Mouse (Mus musculus): Measurements from ENCODE around the gene Ptprg. TPM values are rescaled to one million over a fixed set of nuclear protein-coding genes. Genes with fewer than 3 reads are reported as not detected.

Gene Ptprg
- polyA plus RNA-seq, 1 experiment from 2014 or later, result 47.9 TPM

DNA sequence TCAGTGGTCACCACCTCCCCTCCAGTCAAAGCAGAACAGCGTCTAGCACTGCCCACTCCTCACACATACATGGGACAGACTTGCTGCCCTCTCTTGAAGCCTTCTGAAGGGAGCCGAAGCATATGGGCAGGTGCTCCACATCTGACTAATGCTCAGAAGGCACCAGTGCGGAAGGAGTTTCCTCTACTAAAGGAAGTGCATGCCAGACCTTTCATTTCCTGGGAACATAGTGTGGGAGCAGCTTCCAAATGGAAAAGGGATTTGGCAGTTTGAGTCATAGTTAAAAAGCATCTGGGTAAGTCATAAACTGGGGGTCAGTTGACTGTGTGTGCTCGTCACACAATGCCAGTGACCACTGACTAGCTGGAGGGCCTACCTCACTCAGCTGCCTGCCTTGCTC is 288.3 kb downstream of the Ptprg start:
- no peaks in the 10 kb centered on the region for H3K4me1 ChIP-seq
- no peak overlapping the region for H3K27ac ChIP-seq
- H3K36me3 ChIP-seq, result no peaks in the 10 kb centered on the region
- H3K9me3 ChIP-seq, result no peaks in the 10 kb centered on the region
- H3K4me2 ChIP-seq (replicated peaks), result no peak overlapping the region
- no peak overlapping the region for H3K9ac ChIP-seq
- H3K4me3 ChIP-seq, result no peak overlapping the region
- no peak for ATAC-seq (ENCODE audit: insufficient number of reproducible peaks, insufficient read depth, low FRiP score, low TSS enrichment)
- 76% methylated on average over 4 of the region's 4 CpGs for WGBS
- no peaks in the 10 kb centered on the region for H3K27me3 ChIP-seq

- no peak overlapping the region for H3K9ac ChIP-seq
- ATAC-seq (ENCODE audit: insufficient number of reproducible peaks, insufficient read depth, low FRiP score, low TSS enrichment), result no peak
- no peak overlapping the region for H3K4me3 ChIP-seq
- no peak overlapping the region for H3K27ac ChIP-seq
- no peaks in the 10 kb centered on the region for H3K36me3 ChIP-seq
- WGBS, result 79% methylated on average over 3 of the region's 3 CpGs
- H3K9me3 ChIP-seq, result no peaks in the 10 kb centered on the region
- no peak overlapping the region for H3K4me2 ChIP-seq (replicated peaks)
- no peaks in the 10 kb centered on the region for H3K27me3 ChIP-seq
- H3K4me1 ChIP-seq, result peaks cover 2% of the 10 kb centered on the region
Measured at GRCm38 (mm10) chr14:11852896-11853295, 299.6 kb downstream of the Ptprg start.

DNA sequence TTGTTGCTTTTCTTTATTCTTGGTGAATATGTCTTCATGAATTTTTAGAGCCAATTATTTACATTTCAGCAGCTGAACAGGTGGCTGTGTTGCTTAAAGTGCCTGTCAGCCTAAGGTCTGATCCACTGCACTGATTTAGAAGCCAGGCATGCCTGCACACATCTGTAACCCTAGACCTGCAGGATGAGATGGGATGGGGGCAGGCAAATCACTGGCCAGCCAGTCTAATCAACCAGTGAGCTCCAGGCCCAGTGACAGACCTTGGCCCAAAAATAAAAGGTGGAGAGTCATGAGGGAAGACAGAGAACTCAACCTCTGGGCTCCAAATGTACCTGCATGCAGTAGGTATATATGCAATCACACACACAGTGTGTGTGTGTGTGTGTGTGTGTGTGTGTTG is 302.2 kb downstream of the Ptprg start:
- H3K36me3 ChIP-seq, result no peaks in the 10 kb centered on the region
- no peak overlapping the region for H3K27ac ChIP-seq
- no peak for ATAC-seq (ENCODE audit: insufficient number of reproducible peaks, insufficient read depth, low FRiP score, low TSS enrichment)
- peaks cover 18% of the 10 kb centered on the region for H3K4me1 ChIP-seq
- H3K4me2 ChIP-seq (replicated peaks), result no peak overlapping the region
- no peaks in the 10 kb centered on the region for H3K27me3 ChIP-seq
- H3K9me3 ChIP-seq, result no peaks in the 10 kb centered on the region
- no peak overlapping the region for H3K9ac ChIP-seq
- H3K4me3 ChIP-seq, result no peak overlapping the region

GRCm38 (mm10) chr14:11857928-11858481 is 304.7 kb downstream of the Ptprg start:
- H3K27me3 ChIP-seq, result no peaks in the 10 kb centered on the region
- no peak overlapping the region for H3K4me3 ChIP-seq
- no peak for ATAC-seq (ENCODE audit: insufficient number of reproducible peaks, insufficient read depth, low FRiP score, low TSS enrichment)
- no peaks in the 10 kb centered on the region for H3K36me3 ChIP-seq
- no peak overlapping the region for H3K4me2 ChIP-seq (replicated peaks)
- no peak overlapping the region for H3K9ac ChIP-seq
- H3K9me3 ChIP-seq, result no peaks in the 10 kb centered on the region
- 30% methylated on average over 3 of the region's 3 CpGs for WGBS
- no peak overlapping the region for H3K27ac ChIP-seq
- H3K4me1 ChIP-seq, result peaks cover 27% of the 10 kb centered on the region

GRCm38 (mm10) chr14:11863286-11863685 is 310.0 kb downstream of the Ptprg start:
- Histone ChIP-seq H3K4me3 (no peak overlapping the region), H3K4me1 (peaks cover 41% of the 10 kb centered on the region), H3K27me3 (no peaks in the 10 kb centered on the region), H3K9me3 (no peaks in the 10 kb centered on the region), H3K9ac (no peak overlapping the region), H3K36me3 (no peaks in the 10 kb centered on the region), H3K27ac (peak overlapping the region; percentile 31; the same call in 1 of the 2 replicates), H3K4me2 (replicated peaks) (no peak overlapping the region)
- no peak for ATAC-seq (ENCODE audit: insufficient number of reproducible peaks, insufficient read depth, low FRiP score, low TSS enrichment)
- WGBS, result 66% methylated on average over 3 of the region's 3 CpGs

GRCm38 (mm10) chr14:11864840-11865239 is 311.5 kb downstream of the Ptprg start:
- Histone ChIP-seq H3K4me1 (peaks cover 29% of the 10 kb centered on the region), H3K27ac (peak overlapping the region; percentile 46; the same call in 1 of the 2 replicates), H3K36me3 (no peaks in the 10 kb centered on the region), H3K9me3 (no peaks in the 10 kb centered on the region), H3K4me2 (replicated peaks) (peak overlapping the region; percentile 19; the same call in 1 of the 2 replicates), H3K27me3 (no peaks in the 10 kb centered on the region), H3K4me3 (no peak overlapping the region), H3K9ac (no peak overlapping the region)
- 15% methylated on average over 3 of the region's 3 CpGs for WGBS
- no peak for ATAC-seq (ENCODE audit: insufficient number of reproducible peaks, insufficient read depth, low FRiP score, low TSS enrichment)

GRCm38 (mm10) chr14:11865332-11865731 is 312.0 kb downstream of the Ptprg start:
- WGBS, result 16% methylated on average over 5 of the region's 5 CpGs
- ATAC-seq (ENCODE audit: insufficient number of reproducible peaks, insufficient read depth, low FRiP score, low TSS enrichment), result no peak
- H3K4me1 ChIP-seq, result peaks cover 29% of the 10 kb centered on the region
- H3K27ac ChIP-seq, result peak overlapping the region; percentile 46
- H3K36me3 ChIP-seq, result no peaks in the 10 kb centered on the region
- H3K27me3 ChIP-seq, result no peaks in the 10 kb centered on the region
- H3K9me3 ChIP-seq, result no peaks in the 10 kb centered on the region
- H3K4me3 ChIP-seq, result no peak overlapping the region
- peak overlapping the region; percentile 19 for H3K4me2 ChIP-seq (replicated peaks)
- no peak overlapping the region for H3K9ac ChIP-seq

DNA sequence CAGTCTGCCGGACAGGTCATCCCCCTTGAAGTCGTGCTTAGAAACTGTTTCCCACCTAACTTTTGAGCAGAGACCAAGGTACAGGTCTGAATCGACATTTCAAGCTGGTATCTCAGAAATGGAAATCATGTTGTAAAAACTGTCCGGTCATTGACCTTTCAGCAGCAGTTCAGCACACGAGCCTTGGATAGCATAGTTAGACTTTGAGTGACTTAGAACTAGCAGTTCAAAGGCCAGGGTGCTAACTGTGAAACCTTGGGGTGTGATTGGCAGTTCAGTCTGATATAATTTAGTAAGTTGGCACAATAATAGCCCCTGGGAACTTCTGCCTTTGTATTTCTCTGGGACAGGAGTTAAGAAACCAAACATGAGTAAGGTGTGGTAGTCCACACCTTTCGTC is 312.5 kb downstream of the Ptprg start:
- 58% methylated on average over 6 of the region's 6 CpGs for WGBS
- no peak overlapping the region for H3K4me3 ChIP-seq
- no peak overlapping the region for H3K4me2 ChIP-seq (replicated peaks)
- no peak for ATAC-seq (ENCODE audit: insufficient number of reproducible peaks, insufficient read depth, low FRiP score, low TSS enrichment)
- H3K9me3 ChIP-seq, result no peaks in the 10 kb centered on the region
- no peaks in the 10 kb centered on the region for H3K36me3 ChIP-seq
- no peaks in the 10 kb centered on the region for H3K27me3 ChIP-seq
- H3K4me1 ChIP-seq, result peaks cover 29% of the 10 kb centered on the region
- peak overlapping the region; percentile 46; the same call in 1 of the 2 replicates for H3K27ac ChIP-seq
- H3K9ac ChIP-seq, result no peak overlapping the region

- WGBS, result 85% methylated on average over 7 of the region's 7 CpGs
- Histone ChIP-seq H3K9ac (no peak overlapping the region), H3K4me3 (no peak overlapping the region), H3K4me2 (replicated peaks) (no peak overlapping the region), H3K36me3 (no peaks in the 10 kb centered on the region), H3K27ac (no peak overlapping the region), H3K27me3 (no peaks in the 10 kb centered on the region), H3K4me1 (peaks cover 29% of the 10 kb centered on the region), H3K9me3 (no peaks in the 10 kb centered on the region)
- ATAC-seq (ENCODE audit: insufficient number of reproducible peaks, insufficient read depth, low FRiP score, low TSS enrichment), result no peak
Measured at GRCm38 (mm10) chr14:11866416-11866815, 313.1 kb downstream of the Ptprg start.

DNA sequence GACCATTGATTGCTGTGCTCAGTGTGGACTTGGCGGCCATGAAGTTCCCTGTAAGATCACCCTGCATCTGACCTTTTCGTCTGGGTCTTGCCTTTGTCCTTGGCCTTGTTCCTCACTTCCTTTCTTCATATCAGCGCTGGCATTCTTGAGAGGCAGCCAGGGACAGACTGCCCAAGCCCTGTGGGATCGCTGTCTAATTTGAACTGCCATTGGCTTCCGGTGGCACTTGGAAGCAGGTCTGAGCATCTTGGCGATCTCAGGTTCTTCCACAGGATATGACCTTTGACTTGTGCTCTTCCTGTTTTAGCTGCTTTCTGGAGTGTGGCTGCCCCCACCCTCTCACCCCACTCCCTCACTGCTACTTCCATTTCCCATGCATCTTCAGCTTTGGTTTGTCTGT is 315.3 kb downstream of the Ptprg start:
- ATAC-seq (ENCODE audit: insufficient number of reproducible peaks, insufficient read depth, low FRiP score, low TSS enrichment), result no peak
- no peak overlapping the region for H3K4me2 ChIP-seq (replicated peaks)
- no peaks in the 10 kb centered on the region for H3K36me3 ChIP-seq
- no peaks in the 10 kb centered on the region for H3K9me3 ChIP-seq
- H3K4me1 ChIP-seq, result peaks cover 28% of the 10 kb centered on the region
- 32% methylated on average over 6 of the region's 6 CpGs for WGBS
- H3K4me3 ChIP-seq, result no peak overlapping the region
- no peak overlapping the region for H3K9ac ChIP-seq
- no peak overlapping the region for H3K27ac ChIP-seq
- no peaks in the 10 kb centered on the region for H3K27me3 ChIP-seq

DNA sequence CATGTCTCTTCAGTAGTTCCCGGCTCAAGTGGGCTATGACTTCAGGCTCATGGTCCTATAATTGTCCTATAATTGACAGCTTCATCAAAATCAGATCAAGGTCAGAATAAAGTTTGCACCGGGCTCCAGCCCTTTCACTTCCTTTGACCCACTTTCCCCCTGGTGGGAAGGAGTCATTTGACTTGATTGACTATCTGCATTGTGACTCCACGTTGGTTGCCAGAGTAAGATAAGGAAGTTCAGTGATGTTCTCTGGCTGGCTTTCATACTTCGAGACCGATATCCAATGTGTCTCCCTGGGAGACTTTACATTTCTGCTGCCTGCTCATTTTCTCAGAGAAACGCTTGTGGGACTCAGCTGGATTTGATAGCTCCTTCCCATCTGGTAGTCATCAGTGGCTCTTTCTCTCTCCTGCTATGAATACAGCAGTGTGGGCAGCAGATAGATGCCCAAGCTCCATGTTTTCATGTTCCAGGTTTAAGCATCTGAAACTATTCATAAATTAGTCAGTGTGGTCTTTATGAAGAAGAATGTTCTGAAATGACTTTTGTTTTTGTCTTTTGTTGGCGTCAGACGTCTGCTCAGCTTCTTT is 318.5 kb downstream of the Ptprg start:
- WGBS, result 33% methylated on average over 8 of the region's 8 CpGs
- H3K4me2 ChIP-seq (replicated peaks), result no peak overlapping the region
- H3K27me3 ChIP-seq, result no peaks in the 10 kb centered on the region
- no peak overlapping the region for H3K4me3 ChIP-seq
- no peak overlapping the region for H3K9ac ChIP-seq
- no peaks in the 10 kb centered on the region for H3K36me3 ChIP-seq
- peaks cover 20% of the 10 kb centered on the region for H3K4me1 ChIP-seq
- peak overlapping the region; percentile 12; the same call in 1 of the 2 replicates for H3K27ac ChIP-seq
- H3K9me3 ChIP-seq, result no peaks in the 10 kb centered on the region
- no peak for ATAC-seq (ENCODE audit: insufficient number of reproducible peaks, insufficient read depth, low FRiP score, low TSS enrichment)

- no peak overlapping the region for H3K4me2 ChIP-seq (replicated peaks)
- H3K27ac ChIP-seq, result no peak overlapping the region
- no peaks in the 10 kb centered on the region for H3K9me3 ChIP-seq
- 85% methylated on average over 6 of the region's 6 CpGs for WGBS
- no peak overlapping the region for H3K9ac ChIP-seq
- peaks cover 24% of the 10 kb centered on the region for H3K4me1 ChIP-seq
- no peak overlapping the region for H3K4me3 ChIP-seq
- ATAC-seq (ENCODE audit: insufficient number of reproducible peaks, insufficient read depth, low FRiP score, low TSS enrichment), result no peak
- H3K36me3 ChIP-seq, result no peaks in the 10 kb centered on the region
- no peaks in the 10 kb centered on the region for H3K27me3 ChIP-seq
Measured at GRCm38 (mm10) chr14:11874266-11874665, 320.9 kb downstream of the Ptprg start.
